Mouse (Mus musculus): ENCODE measurements at regions not wholly inside any gene's neighbourhood (a gene's known extent, or its start where the extent isn't known, plus 50 kb on each side); places are given as distances from the start of the nearest gene placed in this dataset.

GRCm38 (mm10) chr7:68909694-68910093, 160.7 kb upstream of the Arrdc4 start:
- no peak for TF ChIP-seq POLR2A (IDR thresholded peaks at IDR 0.05; ENCODE audit: low read depth, low read length)
- no peak for TF ChIP-seq CTCF (conservative IDR thresholded peaks at IDR 0.05; ENCODE audit: insufficient read depth, insufficient read length, low read depth, low read length)

All from kidney, adult 2 months (tissue).